Mouse (Mus musculus) cerebral cortex, adult 2 months (tissue): ENCODE data around the gene Zfp819.

Experiments used
- WGBS: fragments of 180-500 bp; shearing (Covaris S2); methylation state at CpG from one replicate; pipeline ENCODE4 v1.1.7; 2018; 5-methylcytosine and 5-hydroxymethylcytosine counted together

Zfp819 gene

GRCm38 (mm10) chr7:43643046-43643652 is 36.2 kb downstream of the Zfp819 start:
- WGBS = 86% methylated on average over 17 of the region's 17 CpGs

- WGBS = 90% methylated on average over 6 of the region's 6 CpGs
Observed at GRCm38 (mm10) chr7:43652683-43653082, 45.7 kb downstream of the Zfp819 start.

GRCm38 (mm10) chr7:43654519-43654918 is 47.5 kb downstream of the Zfp819 start:
- 75% methylated on average over 3 of the region's 3 CpGs for WGBS

- 75% methylated on average over 6 of the region's 6 CpGs for WGBS
Observed at GRCm38 (mm10) chr7:43656232-43656631, 49.3 kb downstream of the Zfp819 start.

GRCm38 (mm10) chr7:43660002-43660401 is 53.0 kb downstream of the Zfp819 start, which contains the start of gene Siglece:
Gene Siglece (minus strand): TSS chr7:43660161.
- WGBS = 71% methylated on average over 1 of the region's 1 CpGs

GRCm38 (mm10) chr7:43662804-43663203 is 55.8 kb downstream of the Zfp819 start:
- 86% methylated on average over 1 of the region's 1 CpGs for WGBS

GRCm38 (mm10) chr7:43667221-43667620 is 60.3 kb downstream of the Zfp819 start:
- 82% methylated on average over 4 of the region's 4 CpGs for WGBS
